Mouse (Mus musculus) neural tube, embryonic 10.5 days (tissue): Measurements from ENCODE around the gene Eno2.
A peak's percentile ranks its signal among the peaks of the same experiment; 100 is the strongest.
"Not testable (repeated sequence)": the region's sequence is repeated elsewhere in the genome, so short reads cannot be mapped to it uniquely, and the experiment has no call there.

Source experiments
- DNase-seq: peaks from one replicate; pipeline ENCODE4 v3.0.0-alpha.2; 2017; ENCODE audit warnings: low spot score; ENCODE audit errors: extremely low spot score

The Eno2 gene

DNA sequence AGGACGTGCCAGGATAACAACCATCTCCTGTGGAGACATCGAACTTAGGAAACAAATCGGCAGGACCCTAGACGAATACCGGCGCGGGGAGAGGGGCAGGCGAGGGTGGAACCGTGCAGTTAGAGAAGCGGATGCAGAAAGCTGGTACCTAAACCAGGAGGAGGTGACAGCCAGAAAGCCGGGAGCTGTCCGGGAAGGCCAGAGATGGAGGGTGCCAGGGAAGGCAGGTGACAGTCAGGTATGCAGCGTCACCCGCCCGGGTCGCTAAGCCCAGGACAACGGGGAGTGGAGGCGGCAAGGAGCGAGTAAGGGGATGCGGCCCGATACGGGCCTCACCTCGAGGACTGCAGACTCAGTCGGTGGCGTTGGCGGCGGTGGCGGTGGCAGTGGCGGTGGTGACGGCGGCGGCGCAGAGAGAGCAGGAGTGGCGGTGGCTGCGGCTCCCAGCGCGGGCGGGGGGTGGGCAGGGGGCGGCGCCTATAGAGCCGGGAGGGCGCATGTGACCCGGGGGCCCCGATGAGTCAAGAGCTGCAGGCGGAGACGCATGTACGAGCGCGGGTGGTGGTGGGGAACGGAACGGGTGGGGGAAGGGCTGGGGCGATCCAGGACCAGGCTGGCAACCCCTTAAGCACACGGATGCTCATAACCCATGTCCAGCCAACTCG lies at the start of gene Eno2:
Gene Eno2 (minus strand): TSS at position 573 of the 665 bp plus-strand sequence.
- DNase-seq, result peak; percentile 70

GRCm38 (mm10) chr6:124817971-124818370 lies 48.5 kb upstream of the Eno2 start:
- DNase-seq, result no peak

- DNase-seq, result no peak
These were observed 48.1 kb upstream of the Eno2 start for GRCm38 (mm10) chr6:124817563-124817962.

DNA sequence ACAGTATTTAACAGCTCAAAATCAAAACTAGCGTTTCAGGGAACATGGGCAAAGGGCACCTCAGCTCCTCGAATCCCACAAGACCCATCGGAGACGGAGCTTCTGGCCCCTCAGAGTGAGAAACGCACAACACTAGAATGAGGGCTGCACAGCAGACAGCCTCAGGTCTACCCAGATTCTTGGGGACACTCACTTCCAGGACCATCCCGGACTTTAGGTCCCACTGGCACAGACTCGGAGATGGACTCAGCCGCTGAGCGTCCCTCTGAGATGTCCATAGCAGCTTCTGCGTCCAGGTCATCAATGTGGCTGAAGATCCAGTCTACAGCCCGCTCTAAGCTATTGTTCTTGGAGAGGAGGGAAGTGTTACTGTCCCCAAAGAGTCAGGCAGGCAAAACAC lies 47.7 kb upstream of the Eno2 start:
- DNase-seq, result no peak

DNA sequence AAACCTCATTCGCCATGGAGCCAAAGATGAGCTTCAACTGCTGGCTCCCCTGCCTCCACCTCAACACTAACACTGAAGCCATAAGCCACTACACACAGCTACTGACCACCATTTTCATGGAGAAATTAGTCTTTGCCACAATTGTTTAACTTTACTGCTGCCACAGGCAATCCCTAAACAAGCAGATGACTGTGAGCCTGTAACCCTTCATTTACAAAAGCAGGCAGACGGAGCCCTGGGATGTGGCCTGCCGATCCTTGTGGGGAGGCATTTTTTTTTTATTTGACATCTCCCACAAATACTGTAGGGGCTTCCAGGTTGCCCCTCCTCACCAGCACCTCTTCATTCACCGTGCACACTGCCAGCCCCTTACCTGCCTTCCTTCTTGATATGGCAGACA lies 47.1 kb upstream of the Eno2 start:
- DNase-seq, result no peak

- DNase-seq, result no peak
These were observed 45.6 kb upstream of the Eno2 start for GRCm38 (mm10) chr6:124814858-124815774.

- DNase-seq, result no peak
These were observed 45.0 kb upstream of the Eno2 start for GRCm38 (mm10) chr6:124814448-124814847.

GRCm38 (mm10) chr6:124813933-124814332 lies 44.5 kb upstream of the Eno2 start, which contains the start of gene Tpi1:
Gene Tpi1 (minus strand): TSS chr6:124814296.
- DNase-seq, result peak; percentile 86

- DNase-seq, result peak; percentile 73
These were observed 44.0 kb upstream of the Eno2 start for GRCm38 (mm10) chr6:124813496-124813895.

DNA sequence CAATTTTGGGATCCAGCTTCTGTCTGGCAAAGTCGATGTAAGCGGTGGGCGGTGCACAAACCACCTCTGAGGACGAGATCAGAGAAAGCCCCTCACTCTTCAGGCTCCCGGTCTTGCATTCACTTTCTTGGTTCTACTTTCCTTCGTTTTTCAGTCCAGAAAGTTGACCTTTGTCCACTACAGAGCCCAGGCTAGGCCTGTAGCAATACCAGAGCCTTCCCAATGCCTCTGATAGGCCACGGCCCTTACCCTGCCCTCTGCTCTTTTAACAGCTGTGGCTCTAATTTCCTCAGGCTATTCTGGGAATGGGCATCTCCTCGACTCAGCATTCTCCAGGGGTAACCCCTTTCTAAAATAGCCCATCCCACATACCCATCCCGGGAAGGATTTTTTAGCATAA lies 43.4 kb upstream of the Eno2 start:
- DNase-seq, result no peak

DNA sequence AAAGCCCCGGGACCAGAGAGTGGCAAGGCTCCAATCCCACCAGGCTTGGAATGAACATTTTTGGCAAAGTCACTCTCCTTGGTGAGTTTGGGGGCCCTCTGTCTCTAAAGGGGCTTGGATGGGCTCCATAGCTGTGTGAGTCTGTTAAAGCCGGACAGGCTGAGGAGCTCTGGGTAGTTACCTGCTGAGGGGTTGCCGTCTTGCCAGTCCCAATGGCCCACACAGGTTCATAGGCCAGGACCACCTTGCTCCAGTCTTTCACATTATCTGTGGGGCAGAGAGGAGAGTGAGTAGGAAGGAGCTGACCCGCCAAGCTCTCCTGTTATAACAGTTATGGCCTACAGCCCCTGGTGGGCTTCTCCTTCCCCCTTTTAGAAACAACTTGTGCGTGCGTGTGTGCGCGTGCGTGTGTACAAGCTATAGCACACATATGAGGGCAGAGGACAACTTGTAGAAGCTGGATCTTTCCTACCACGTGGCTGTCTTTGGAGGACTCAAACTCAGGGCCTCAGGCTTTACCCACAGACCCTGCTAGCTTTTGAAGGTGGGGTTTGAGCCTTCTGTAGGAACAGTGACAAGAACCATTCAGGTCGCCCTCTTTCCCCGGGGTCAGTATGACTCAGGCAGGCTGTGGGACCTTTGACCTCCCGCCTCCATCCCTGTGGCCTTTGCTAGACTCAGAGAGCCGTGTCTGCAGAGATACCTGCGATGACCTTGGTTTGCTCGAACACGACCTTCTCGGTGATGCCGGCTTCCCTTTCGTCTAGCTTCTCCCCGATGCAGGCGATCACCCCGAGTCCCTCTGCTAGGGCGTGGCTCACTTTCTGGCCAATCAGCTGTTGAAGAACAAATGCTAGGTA lies 42.5 kb upstream of the Eno2 start:
- no peak for DNase-seq

DNA sequence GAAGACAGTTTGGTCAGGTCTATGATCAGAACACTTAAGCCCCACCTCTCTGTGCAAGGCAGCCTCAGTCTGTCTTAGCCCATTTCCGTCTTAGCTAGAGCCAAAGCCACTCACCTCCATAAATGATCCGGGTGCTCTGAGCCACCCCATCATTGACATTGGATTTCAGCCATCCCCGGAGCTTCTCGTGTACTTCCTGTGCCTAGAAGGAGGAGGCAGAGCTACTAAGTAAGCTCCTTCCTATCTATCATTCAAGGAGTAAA lies 41.9 kb upstream of the Eno2 start:
- no peak for DNase-seq

DNA sequence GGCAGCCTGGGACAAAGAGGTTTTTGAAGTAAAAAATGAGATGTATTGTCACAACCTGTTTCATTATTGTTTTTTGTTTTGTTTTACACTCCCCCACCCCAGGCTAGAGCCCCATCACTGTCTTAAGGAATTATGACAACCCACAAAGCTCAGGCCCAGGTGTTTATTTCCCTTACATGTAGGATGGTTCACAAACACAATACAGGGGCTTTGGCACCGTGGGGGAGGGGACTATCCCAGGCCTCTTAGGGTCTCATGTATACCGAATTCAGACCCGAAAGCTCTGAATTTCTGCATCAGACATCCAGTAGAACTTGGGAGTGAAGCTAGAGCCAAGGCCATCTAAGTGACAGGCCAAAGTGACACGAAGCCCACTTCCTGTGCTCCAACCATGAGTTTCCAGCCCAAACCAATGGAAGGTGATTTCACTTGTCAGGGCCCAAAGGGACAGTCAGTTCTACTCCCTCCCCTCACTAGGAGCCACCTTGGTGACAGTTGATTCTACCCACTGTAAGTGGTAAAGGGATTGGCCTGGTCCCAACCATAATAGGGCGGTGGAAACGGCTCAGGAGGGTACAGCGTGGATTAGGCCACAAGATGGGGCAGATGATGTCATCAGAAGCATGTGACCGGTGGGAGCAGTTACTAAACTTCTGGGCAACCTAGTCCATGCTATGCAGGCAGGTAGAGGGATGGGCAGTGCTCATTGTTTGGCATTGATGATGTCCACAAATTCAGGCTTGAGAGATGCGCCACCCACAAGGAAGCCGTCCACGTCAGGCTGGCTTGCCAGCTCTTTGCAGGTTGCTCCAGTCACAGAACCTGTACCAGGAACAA lies 41.3 kb upstream of the Eno2 start:
- not testable (repeated sequence) for DNase-seq

DNA sequence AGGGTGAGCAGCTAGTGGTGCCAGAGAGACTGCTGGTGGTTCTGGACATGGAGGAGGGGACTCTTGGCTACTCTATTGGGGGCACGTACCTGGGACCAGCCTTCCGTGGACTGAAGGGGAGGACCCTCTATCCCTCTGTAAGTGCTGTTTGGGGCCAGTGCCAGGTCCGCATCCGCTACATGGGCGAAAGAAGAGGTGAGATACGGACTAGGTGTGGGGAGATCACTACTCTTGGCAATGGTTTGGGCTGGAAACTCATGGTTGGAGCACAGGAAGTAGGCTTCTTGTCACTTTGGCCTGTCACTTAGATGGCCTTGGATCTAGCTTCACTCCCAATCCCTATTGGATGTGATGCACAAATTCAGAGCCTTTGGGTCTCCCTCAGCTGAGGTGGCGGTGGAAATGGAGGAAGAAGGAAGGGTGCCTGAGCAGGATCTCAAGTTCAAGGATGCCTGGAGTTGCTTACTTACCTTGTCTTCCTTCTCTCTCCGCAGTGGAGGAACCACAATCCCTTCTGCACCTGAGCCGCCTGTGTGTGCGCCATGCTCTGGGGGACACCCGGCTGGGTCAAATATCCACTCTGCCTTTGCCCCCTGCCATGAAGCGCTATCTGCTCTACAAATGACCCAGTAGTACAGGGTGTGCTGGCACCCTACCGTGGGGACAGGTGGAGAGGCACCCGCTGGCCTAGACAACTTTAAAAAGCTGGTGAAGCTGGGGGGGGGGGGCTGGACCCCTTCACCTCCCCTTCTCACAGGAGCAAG lies 40.5 kb upstream of the Eno2 start:
- no peak for DNase-seq

DNA sequence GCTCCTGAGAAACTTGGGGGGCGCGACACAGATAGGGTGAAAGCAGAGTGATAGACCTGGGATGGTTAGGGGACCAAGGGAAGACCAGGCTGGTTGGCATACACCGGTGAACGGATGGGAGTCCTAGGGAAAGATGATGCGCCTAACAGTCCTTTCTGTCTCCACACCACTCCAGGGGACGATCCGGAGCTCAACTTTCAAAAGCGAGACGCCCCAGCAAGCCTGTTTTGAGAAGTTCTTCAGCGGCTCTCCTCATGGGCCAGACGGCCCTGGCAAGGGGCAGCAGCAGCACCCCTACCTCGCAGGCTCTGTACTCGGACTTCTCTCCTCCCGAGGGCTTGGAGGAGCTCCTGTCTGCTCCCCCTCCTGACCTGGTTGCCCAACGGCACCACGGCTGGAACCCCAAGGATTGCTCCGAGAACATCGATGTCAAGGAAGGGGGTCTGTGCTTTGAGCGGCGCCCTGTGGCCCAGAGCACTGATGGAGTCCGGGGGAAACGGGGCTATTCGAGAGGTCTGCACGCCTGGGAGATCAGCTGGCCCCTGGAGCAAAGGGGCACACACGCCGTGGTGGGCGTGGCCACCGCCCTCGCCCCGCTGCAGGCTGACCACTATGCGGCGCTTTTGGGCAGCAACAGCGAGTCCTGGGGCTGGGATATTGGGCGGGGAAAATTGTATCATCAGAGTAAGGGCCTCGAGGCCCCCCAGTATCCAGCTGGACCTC lies 39.7 kb upstream of the Eno2 start:
- peak; percentile 85 for DNase-seq

GRCm38 (mm10) chr6:124808358-124809012 lies 39.0 kb upstream of the Eno2 start, which contains the start of gene Spsb2:
Gene Spsb2 (plus strand): TSS chr6:124808661.
- DNase-seq, result peak; percentile 81

DNA sequence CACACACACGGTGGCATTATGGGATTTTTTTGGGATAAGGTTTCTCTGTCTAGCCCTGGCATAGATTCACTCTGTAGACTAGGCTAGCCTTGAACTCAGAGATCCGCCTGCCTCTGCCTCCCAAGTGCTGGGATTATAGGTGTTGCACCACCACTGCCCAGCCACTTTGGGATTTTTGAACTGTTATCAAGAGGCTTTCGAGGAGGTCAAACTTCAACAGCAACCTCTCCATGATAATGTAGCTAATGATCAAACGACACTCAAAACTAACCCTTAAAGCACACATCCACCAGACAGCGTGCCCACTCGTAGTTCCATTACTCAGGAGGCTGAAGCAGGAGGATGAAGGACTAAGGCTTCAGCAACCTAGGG lies 38.5 kb upstream of the Eno2 start:
- no peak for DNase-seq

- no peak for DNase-seq
These were observed 37.9 kb upstream of the Eno2 start for GRCm38 (mm10) chr6:124807366-124807765.
